Mouse (Mus musculus): ENCODE data around the gene Cryaa. TPM values are rescaled to one million over a fixed set of nuclear protein-coding genes. Genes with fewer than 3 reads are reported as not detected.

The Cryaa gene
- polyA plus RNA-seq, 1 experiment: not detected

- no peak for TF ChIP-seq GATA1 (IDR thresholded peaks at IDR 0.05; ENCODE audit: low read length)
Measured at GRCm38 (mm10) chr17:31655366-31655765, 22.2 kb upstream of the Cryaa start.

- no peak for TF ChIP-seq GATA1 (IDR thresholded peaks at IDR 0.05; ENCODE audit: low read length)
Measured at GRCm38 (mm10) chr17:31656682-31657081, 20.9 kb upstream of the Cryaa start.

GRCm38 (mm10) chr17:31657141-31657983 lies 20.2 kb upstream of the Cryaa start:
- TF ChIP-seq GATA1 (IDR thresholded peaks at IDR 0.05; ENCODE audit: low read length): no peak

GRCm38 (mm10) chr17:31658136-31658467 lies 19.5 kb upstream of the Cryaa start:
- no peak for TF ChIP-seq GATA1 (IDR thresholded peaks at IDR 0.05; ENCODE audit: low read length)

GRCm38 (mm10) chr17:31658468-31659185 lies 19.0 kb upstream of the Cryaa start, which contains the start of gene U2af1:
U2af1 (minus strand) TSS chr17:31658892.
- TF ChIP-seq GATA1 (IDR thresholded peaks at IDR 0.05; ENCODE audit: low read length): peak; percentile 4

- TF ChIP-seq GATA1 (IDR thresholded peaks at IDR 0.05; ENCODE audit: low read length): no peak
Measured at GRCm38 (mm10) chr17:31660661-31661250, 16.9 kb upstream of the Cryaa start.

- TF ChIP-seq GATA1 (IDR thresholded peaks at IDR 0.05; ENCODE audit: low read length): no peak
Measured at GRCm38 (mm10) chr17:31662855-31663254, 14.8 kb upstream of the Cryaa start.

- TF ChIP-seq GATA1 (IDR thresholded peaks at IDR 0.05; ENCODE audit: low read length): no peak
Measured at GRCm38 (mm10) chr17:31664760-31665159, 12.8 kb upstream of the Cryaa start.

GRCm38 (mm10) chr17:31668306-31668705 lies 9.3 kb upstream of the Cryaa start:
- no peak for TF ChIP-seq GATA1 (IDR thresholded peaks at IDR 0.05; ENCODE audit: low read length)

GRCm38 (mm10) chr17:31670163-31670562 lies 7.4 kb upstream of the Cryaa start:
- no peak for TF ChIP-seq GATA1 (IDR thresholded peaks at IDR 0.05; ENCODE audit: low read length)

GRCm38 (mm10) chr17:31671698-31672097 lies 5.9 kb upstream of the Cryaa start:
- no peak for TF ChIP-seq GATA1 (IDR thresholded peaks at IDR 0.05; ENCODE audit: low read length)

- no peak for TF ChIP-seq GATA1 (IDR thresholded peaks at IDR 0.05; ENCODE audit: low read length)
Measured at GRCm38 (mm10) chr17:31672279-31672678, 5.3 kb upstream of the Cryaa start.

- no peak for TF ChIP-seq GATA1 (IDR thresholded peaks at IDR 0.05; ENCODE audit: low read length)
Measured at GRCm38 (mm10) chr17:31674426-31674825, 3.2 kb upstream of the Cryaa start.

- TF ChIP-seq GATA1 (IDR thresholded peaks at IDR 0.05; ENCODE audit: low read length): no peak
Measured at GRCm38 (mm10) chr17:31680450-31680849, 2.8 kb downstream of the Cryaa start.

GRCm38 (mm10) chr17:31685514-31686224 lies 8.1 kb downstream of the Cryaa start:
- no peak for TF ChIP-seq GATA1 (IDR thresholded peaks at IDR 0.05; ENCODE audit: low read length)

GRCm38 (mm10) chr17:31686225-31686564 lies 8.6 kb downstream of the Cryaa start:
- TF ChIP-seq GATA1 (IDR thresholded peaks at IDR 0.05; ENCODE audit: low read length): no peak

Measured in G1E-ER4 (cell line).